Mouse (Mus musculus) hindbrain, postnatal 0 days (tissue): Measurements from ENCODE around the gene Bcl2a1a. TPM values are rescaled to one million over a fixed set of nuclear protein-coding genes. Genes with fewer than 3 reads are reported as not detected.
"Not testable (repeated sequence)": the region's sequence is repeated elsewhere in the genome, so short reads cannot be mapped to it uniquely, and the experiment has no call there.

Source experiments
- ATAC-seq: fragments of 200-750 bp; cut with Nextera tagmentation; 2 replicates; pipeline ENCODE4 v1.8.0; 2017; ENCODE audit warnings: mild to moderate bottlenecking, moderate TSS enrichment, moderate library complexity
- DNase-seq: peaks from one replicate; pipeline ENCODE4 v3.0.0-alpha.2; 2015; ENCODE audit warnings: low spot score
- H3K27ac ChIP-seq: fragments of 300-500 bp; sonication (generic); 2 replicates; pipeline ENCODE4 v1.5.1; 2014; ENCODE audit warnings: mild to moderate bottlenecking
- H3K27me3 ChIP-seq: fragments of 300-500 bp; sonication (generic); 2 replicates; pipeline ENCODE4 v1.6.1; 2014; ENCODE audit warnings: low read length, mixed read lengths; ENCODE audit not compliant: insufficient read depth
- H3K36me3 ChIP-seq: fragments of 300-500 bp; sonication (generic); 2 replicates; pipeline ENCODE4 v1.6.1; 2014; ENCODE audit warnings: low read length, mixed read lengths; ENCODE audit not compliant: insufficient read depth
- H3K4me1 ChIP-seq: fragments of 300-500 bp; sonication (generic); 2 replicates; pipeline ENCODE4 v1.6.1; 2014; ENCODE audit warnings: antibody characterized with exemption, low read length, mixed read lengths; ENCODE audit not compliant: insufficient read depth
- H3K4me2 ChIP-seq: fragments of 300-500 bp; sonication (generic); 2 replicates; pipeline ENCODE4 v1.6.1; 2014; ENCODE audit warnings: low read depth, mild to moderate bottlenecking, low read length, moderate library complexity, mixed read lengths
- H3K4me3 ChIP-seq: fragments of 300-500 bp; sonication (generic); 2 replicates; pipeline ENCODE4 v1.5.1; 2014; ENCODE audit warnings: low read length
- H3K9ac ChIP-seq: fragments of 300-500 bp; sonication (generic); replicated peaks from 2 replicates; pipeline ENCODE4 v1.6.1; 2014; ENCODE audit warnings: mild to moderate bottlenecking, low read length, moderate library complexity, mixed read lengths
- H3K9me3 ChIP-seq: fragments of 300-500 bp; sonication (generic); 2 replicates; pipeline ENCODE4 v1.6.1; 2016; ENCODE audit warnings: low read length, mixed read lengths
- CTCF ChIP-seq: IDR thresholded peaks from 2 replicates; pipeline ENCODE4 v1.5.1; 2016; ENCODE audit warnings: antibody characterized with exemption, control low read depth, low read depth
- WGBS: fragments of 180-500 bp; shearing (Covaris S2); extraction: QIAGEN DNeasy Blood & Tissue Kit; methylation state at CpG from one replicate; pipeline ENCODE4 v1.1.7; 2014; 5-methylcytosine and 5-hydroxymethylcytosine counted together
- polyA plus RNA-seq: library from polyadenylated mRNA; unstranded; fragments of >200 nt; fragmentation: Nextera tagmentation; extraction: Ambion mirVana; gene quantifications from 2 replicates; pipeline ENCODE4 v1.2.1, GENCODE M21; 2015
- total RNA-seq: library from RNA; depleted of rRNA; stranded (reverse); fragments of >200 nt; gene quantifications from 2 replicates; pipeline ENCODE4 v1.2.3, GENCODE M21; 2014; rRNA removed

Gene Bcl2a1a
- total RNA-seq (not detected in 2 replicates), polyA plus RNA-seq (not detected in 2 replicates)

- not testable (repeated sequence) for H3K9me3 ChIP-seq, H3K4me3 ChIP-seq, H3K27ac ChIP-seq, H3K9ac ChIP-seq, H3K4me2 ChIP-seq, H3K27me3 ChIP-seq, DNase-seq, H3K36me3 ChIP-seq, H3K4me1 ChIP-seq, ATAC-seq
- WGBS, result 90% methylated on average over 5 of the region's 5 CpGs
These were observed at the start of gene Bcl2a1a for GRCm38 (mm10) chr9:88956670-88957153. Gene Bcl2a1a, plus strand, starts transcription at chr9:88956900.

- H3K4me1 ChIP-seq, H3K27me3 ChIP-seq, H3K36me3 ChIP-seq, H3K27ac ChIP-seq, H3K9me3 ChIP-seq, DNase-seq, H3K4me2 ChIP-seq, H3K4me3 ChIP-seq, ATAC-seq, H3K9ac ChIP-seq: not testable (repeated sequence)
- WGBS, result 84% methylated on average over 4 of the region's 5 CpGs
These were observed 40.1 kb upstream of the Bcl2a1a start for GRCm38 (mm10) chr9:88916576-88916975.

- not testable (repeated sequence) for H3K4me2 ChIP-seq, H3K4me3 ChIP-seq, H3K4me1 ChIP-seq, H3K9ac ChIP-seq, DNase-seq, H3K27ac ChIP-seq, H3K36me3 ChIP-seq, H3K27me3 ChIP-seq, H3K9me3 ChIP-seq
- WGBS, result 8% methylated on average over 1 of the region's 3 CpGs
- TF ChIP-seq CTCF, result peak; percentile 25; the same call in 1 of the 2 replicates
- ATAC-seq, result peak; percentile 58; the same call in 1 of the 2 replicates
These were observed 18.4 kb upstream of the Bcl2a1a start for GRCm38 (mm10) chr9:88938312-88938711.

GRCm38 (mm10) chr9:88951466-88951865 lies 5.2 kb upstream of the Bcl2a1a start:
- ATAC-seq, DNase-seq: not testable (repeated sequence)

GRCm38 (mm10) chr9:88953151-88953550 lies 3.5 kb upstream of the Bcl2a1a start:
- not testable (repeated sequence) for H3K27me3 ChIP-seq, DNase-seq, H3K9me3 ChIP-seq, ATAC-seq, H3K4me3 ChIP-seq, H3K9ac ChIP-seq, H3K27ac ChIP-seq, H3K4me1 ChIP-seq, H3K36me3 ChIP-seq, H3K4me2 ChIP-seq

More at GRCm38 (mm10) chr9:88951466-88951865, 5.2 kb upstream of the Bcl2a1a start:
- not testable (repeated sequence) for H3K9ac ChIP-seq, H3K4me3 ChIP-seq, H3K4me2 ChIP-seq, H3K36me3 ChIP-seq, H3K27ac ChIP-seq, H3K27me3 ChIP-seq, H3K9me3 ChIP-seq, H3K4me1 ChIP-seq

GRCm38 (mm10) chr9:88955224-88955623 lies 1.5 kb upstream of the Bcl2a1a start:
- H3K36me3 ChIP-seq, ATAC-seq, H3K27me3 ChIP-seq, H3K9ac ChIP-seq, H3K4me1 ChIP-seq, H3K27ac ChIP-seq, H3K4me3 ChIP-seq, DNase-seq, H3K4me2 ChIP-seq, H3K9me3 ChIP-seq: not testable (repeated sequence)
- 80% methylated on average over 1 of the region's 1 CpGs for WGBS

GRCm38 (mm10) chr9:88956035-88956434 lies 665 bp upstream of the Bcl2a1a start:
- H3K9me3 ChIP-seq, H3K9ac ChIP-seq, H3K27me3 ChIP-seq, H3K36me3 ChIP-seq, ATAC-seq, H3K4me1 ChIP-seq, H3K4me2 ChIP-seq, H3K27ac ChIP-seq, H3K4me3 ChIP-seq, DNase-seq: not testable (repeated sequence)
- 95% methylated on average over 2 of the region's 4 CpGs for WGBS
